Mouse (Mus musculus) lung, postnatal 0 days (tissue): Measurements from ENCODE around the gene Zcchc9.

ENCODE experiments used
- CTCF ChIP-seq: IDR thresholded peaks from 2 replicates; pipeline ENCODE4 v1.5.1; 2016; ENCODE audit warnings: antibody characterized with exemption, mild to moderate bottlenecking
- EP300 ChIP-seq: IDR thresholded peaks from 2 replicates; pipeline ENCODE4 v1.6.1; 2016; ENCODE audit warnings: antibody characterized with exemption, mild to moderate bottlenecking, control low read depth

DNA sequence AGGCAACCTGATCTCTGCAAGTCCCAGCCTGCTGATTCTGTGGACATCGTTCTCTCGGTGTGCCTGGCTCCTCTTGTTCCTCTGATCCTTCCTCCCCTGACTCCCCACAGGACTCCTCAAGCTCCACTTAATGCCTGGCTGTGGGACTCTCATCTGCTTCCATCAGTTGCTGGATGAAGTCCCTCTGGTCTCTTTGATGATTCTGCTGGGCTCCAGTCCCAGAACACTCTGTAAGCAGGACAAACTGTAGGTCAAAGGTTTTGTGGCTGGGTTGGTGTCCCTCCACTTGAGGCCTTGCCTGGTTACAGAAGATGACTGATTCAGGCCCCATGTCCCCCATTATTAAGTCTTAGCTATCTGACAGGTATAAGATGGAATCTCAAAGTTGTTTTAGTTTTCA, 18.6 kb upstream of the Zcchc9 start:
- TF ChIP-seq CTCF (no peak), EP300 (no peak)
